Mouse (Mus musculus): ENCODE measurements around the gene Lamc3.

- no peak for TF ChIP-seq CTCF (IDR thresholded peaks at IDR 0.05; ENCODE audit: control insufficient read depth, insufficient read depth, insufficient replicate concordance, low read depth, low read length)
- TF ChIP-seq POLR2A (IDR thresholded peaks at IDR 0.05; ENCODE audit: control insufficient read depth, low read depth, low read length): no peak
Observed at GRCm38 (mm10) chr2:31893110-31893669, 6.1 kb downstream of the Lamc3 start.

Measured in testis, adult 2 months (tissue).